Mouse (Mus musculus) stomach, postnatal 0 days (tissue): ENCODE results near the gene Skp2.

Experiments
- CTCF ChIP-seq: IDR thresholded peaks from 2 replicates; pipeline ENCODE4 v1.5.1; 2016; ENCODE audit warnings: antibody characterized with exemption, low read depth, mild to moderate bottlenecking, moderate library complexity
- EP300 ChIP-seq: optimal IDR thresholded peaks from 2 replicates; pipeline ENCODE3; 2016; ENCODE audit warnings: antibody characterized with exemption

- TF ChIP-seq CTCF = no peak
- TF ChIP-seq EP300 = no peak
Measured at GRCm38 (mm10) chr15:9111648-9112047, 43.6 kb downstream of the Skp2 start.
